Mouse (Mus musculus) kidney, embryonic 14.5 days (tissue): ENCODE results near the gene Lpar5. TPM values are rescaled to one million over a fixed set of nuclear protein-coding genes. Genes with fewer than 3 reads are reported as not detected.
"Not testable (repeated sequence)": the region's sequence is repeated elsewhere in the genome, so short reads cannot be mapped to it uniquely, and the experiment has no call there.

Experiments used
- ATAC-seq: fragments of 200-750 bp; cut with Nextera tagmentation; 2 replicates; pipeline ENCODE4 v1.8.0; 2017; ENCODE audit warnings: moderate number of reproducible peaks, mild to moderate bottlenecking, moderate TSS enrichment, moderate library complexity; ENCODE audit not compliant: low FRiP score, low TSS enrichment
- H3K27ac ChIP-seq: fragments of 300-500 bp; sonication (generic); 2 replicates; pipeline ENCODE4 v1.5.1; 2014; ENCODE audit warnings: low read depth, mild to moderate bottlenecking, low read length, moderate library complexity, mixed read lengths
- H3K27me3 ChIP-seq: fragments of 300-500 bp; sonication (generic); 2 replicates; pipeline ENCODE4 v1.6.1; 2014; ENCODE audit warnings: mild to moderate bottlenecking, low read length; ENCODE audit not compliant: control insufficient read depth, insufficient read depth
- H3K36me3 ChIP-seq: fragments of 300-500 bp; sonication (generic); 2 replicates; pipeline ENCODE4 v1.6.1; 2014; ENCODE audit warnings: low read length, mixed read lengths; ENCODE audit not compliant: control insufficient read depth, insufficient read depth
- H3K4me1 ChIP-seq: fragments of 300-500 bp; sonication (generic); 2 replicates; pipeline ENCODE4 v1.6.1; 2014; ENCODE audit warnings: low read length, mixed read lengths; ENCODE audit not compliant: control insufficient read depth, insufficient read depth
- H3K4me2 ChIP-seq: fragments of 300-500 bp; sonication (generic); replicated peaks from 2 replicates; pipeline ENCODE4 v1.6.1; 2014; ENCODE audit warnings: low read depth, mild to moderate bottlenecking, low read length
- H3K4me3 ChIP-seq: fragments of 300-500 bp; sonication (generic); 2 replicates; pipeline ENCODE4 v1.5.1; 2014; ENCODE audit warnings: mild to moderate bottlenecking, low read length
- H3K9ac ChIP-seq: fragments of 300-500 bp; sonication (generic); 2 replicates; pipeline ENCODE4 v1.6.1; 2014; ENCODE audit warnings: low read depth, mild to moderate bottlenecking, low read length, moderate library complexity
- H3K9me3 ChIP-seq: fragments of 300-500 bp; sonication (generic); 2 replicates; pipeline ENCODE4 v1.6.1; 2016; ENCODE audit warnings: low read length; ENCODE audit not compliant: control insufficient read depth
- WGBS: fragments of 180-500 bp; shearing (Covaris S2); extraction: QIAGEN DNeasy Blood & Tissue Kit; methylation state at CpG from one replicate; pipeline ENCODE4 v1.1.7; 2014; 5-methylcytosine and 5-hydroxymethylcytosine counted together
- polyA plus RNA-seq: library from polyadenylated mRNA; unstranded; fragments of >200 nt; fragmentation: Nextera tagmentation; extraction: Ambion mirVana; gene quantifications from 2 replicates; pipeline ENCODE4 v1.2.1, GENCODE M21; 2014

Lpar5 gene
- polyA plus RNA-seq, 1 experiment from 2014 or later = 0.45 TPM

- no peak overlapping the region for H3K4me2 ChIP-seq
- H3K4me1 ChIP-seq = no peaks in the 10 kb centered on the region
- no peaks in the 10 kb centered on the region for H3K27me3 ChIP-seq
- H3K9ac ChIP-seq = no peak overlapping the region
- H3K9me3 ChIP-seq = no peaks in the 10 kb centered on the region
- H3K27ac ChIP-seq = no peak overlapping the region
- no peak overlapping the region for H3K4me3 ChIP-seq
- peaks cover 79% of the 10 kb centered on the region for H3K36me3 ChIP-seq
- peak; percentile 19; the same call in 1 of the 2 replicates for ATAC-seq
- 40% methylated on average over 5 of the region's 5 CpGs for WGBS
Measured at GRCm38 (mm10) chr6:125046691-125047090, 21.0 kb upstream of the Lpar5 start.

GRCm38 (mm10) chr6:125049678-125050077, 18.0 kb upstream of the Lpar5 start, which contains the start of gene Acrbp:
Acrbp (plus strand) TSS chr6:125049689.
- no peak for ATAC-seq
- Histone ChIP-seq H3K9me3 (no peaks in the 10 kb centered on the region), H3K36me3 (peaks cover 80% of the 10 kb centered on the region), H3K4me2 (no peak within 1 kb of the TSS), H3K27ac (no peak within 1 kb of the TSS), H3K4me1 (no peaks in the 10 kb centered on the region), H3K9ac (no peak within 1 kb of the TSS), H3K4me3 (no peak within 1 kb of the TSS), H3K27me3 (no peaks in the 10 kb centered on the region)
- 36% methylated on average over 20 of the region's 20 CpGs for WGBS

- Histone ChIP-seq H3K4me2 (no peak overlapping the region), H3K27me3 (no peaks in the 10 kb centered on the region), H3K9me3 (no peaks in the 10 kb centered on the region), H3K36me3 (peaks cover 74% of the 10 kb centered on the region), H3K4me3 (no peak overlapping the region), H3K27ac (no peak overlapping the region), H3K9ac (no peak overlapping the region), H3K4me1 (no peaks in the 10 kb centered on the region)
- 76% methylated on average over 5 of the region's 5 CpGs for WGBS
- ATAC-seq = no peak
Measured at GRCm38 (mm10) chr6:125051237-125051636, 16.5 kb upstream of the Lpar5 start.

- H3K9me3 ChIP-seq = no peaks in the 10 kb centered on the region
- H3K36me3 ChIP-seq = no peaks in the 10 kb centered on the region
- no peak overlapping the region for H3K4me2 ChIP-seq
- no peak overlapping the region; the same call in 1 of the 2 replicates for H3K9ac ChIP-seq
- H3K27ac ChIP-seq = no peak overlapping the region
- H3K27me3 ChIP-seq = no peaks in the 10 kb centered on the region
- ATAC-seq = peak; percentile 85
- H3K4me3 ChIP-seq = no peak overlapping the region
- 21% methylated on average over 6 of the region's 6 CpGs for WGBS
- H3K4me1 ChIP-seq = 0 out of 2 replicates have a peak, but pooled peaks cover 6% of the 10 kb centered on the region
Measured at GRCm38 (mm10) chr6:125061493-125061892, 6.2 kb upstream of the Lpar5 start.

GRCm38 (mm10) chr6:125062511-125062910, 5.2 kb upstream of the Lpar5 start:
- Histone ChIP-seq H3K27me3 (no peaks in the 10 kb centered on the region), H3K4me2 (no peak overlapping the region), H3K4me1 (0 out of 2 replicates have a peak, but pooled peaks cover 6% of the 10 kb centered on the region), H3K9me3 (no peaks in the 10 kb centered on the region), H3K4me3 (no peak overlapping the region), H3K9ac (0 out of 2 replicates have a peak overlapping the region, but pooled peaks have one; percentile 4), H3K36me3 (no peaks in the 10 kb centered on the region), H3K27ac (no peak overlapping the region)
- 82% methylated on average over 5 of the region's 5 CpGs for WGBS
- no peak for ATAC-seq

- Histone ChIP-seq H3K9ac (no peak overlapping the region), H3K36me3 (no peaks in the 10 kb centered on the region), H3K27ac (no peak overlapping the region), H3K27me3 (no peaks in the 10 kb centered on the region), H3K9me3 (no peaks in the 10 kb centered on the region), H3K4me2 (no peak overlapping the region), H3K4me3 (no peak overlapping the region), H3K4me1 (0 out of 2 replicates have a peak, but pooled peaks cover 6% of the 10 kb centered on the region)
- ATAC-seq = no peak
- 88% methylated on average over 6 of the region's 6 CpGs for WGBS
Measured at GRCm38 (mm10) chr6:125063906-125064305, 3.8 kb upstream of the Lpar5 start.

GRCm38 (mm10) chr6:125065223-125065622, 2.5 kb upstream of the Lpar5 start:
- H3K36me3 ChIP-seq, H3K4me1 ChIP-seq, H3K27me3 ChIP-seq, H3K4me3 ChIP-seq, H3K4me2 ChIP-seq, H3K9ac ChIP-seq, H3K9me3 ChIP-seq, ATAC-seq, H3K27ac ChIP-seq: not testable (repeated sequence)
- no CpG with 5 or more reads among the region's 1 CpGs for WGBS

- Histone ChIP-seq H3K27ac (no peak overlapping the region), H3K4me1 (no peaks in the 10 kb centered on the region), H3K9ac (no peak overlapping the region), H3K9me3 (no peaks in the 10 kb centered on the region), H3K36me3 (no peaks in the 10 kb centered on the region), H3K27me3 (no peaks in the 10 kb centered on the region), H3K4me3 (no peak overlapping the region), H3K4me2 (no peak overlapping the region)
- ATAC-seq = no peak
- WGBS = 85% methylated on average over 18 of the region's 18 CpGs
Measured at GRCm38 (mm10) chr6:125071170-125071895, 3.6 kb downstream of the Lpar5 start.

GRCm38 (mm10) chr6:125071896-125072279, 4.2 kb downstream of the Lpar5 start:
- H3K27me3 ChIP-seq = no peaks in the 10 kb centered on the region
- H3K9me3 ChIP-seq = no peaks in the 10 kb centered on the region
- no peaks in the 10 kb centered on the region for H3K4me1 ChIP-seq
- H3K4me3 ChIP-seq = no peak overlapping the region
- WGBS = 29% methylated on average over 2 of the region's 2 CpGs
- no peak overlapping the region for H3K4me2 ChIP-seq
- ATAC-seq = no peak
- no peaks in the 10 kb centered on the region for H3K36me3 ChIP-seq
- H3K9ac ChIP-seq = no peak overlapping the region
- no peak overlapping the region for H3K27ac ChIP-seq
